Mouse (Mus musculus) midbrain, embryonic 14.5 days (tissue): ENCODE data around the gene Adgrb3. TPM values are rescaled to one million over a fixed set of nuclear protein-coding genes. Genes with fewer than 3 reads are reported as not detected.

Experiments used
- ATAC-seq: fragments of 200-750 bp; cut with Nextera tagmentation; 2 replicates; pipeline ENCODE4 v1.8.0; 2017; ENCODE audit warnings: moderate number of reproducible peaks, moderate library complexity; ENCODE audit not compliant: low FRiP score, low TSS enrichment
- DNase-seq: peaks from one replicate; pipeline ENCODE4 v3.0.0-alpha.2; 2015
- H3K27ac ChIP-seq: fragments of 300-500 bp; sonication (generic); replicated peaks from 2 replicates; pipeline ENCODE4 v1.5.1; 2014; ENCODE audit warnings: mild to moderate bottlenecking, low read depth, low read length, moderate library complexity
- H3K27me3 ChIP-seq: fragments of 300-500 bp; sonication (generic); 2 replicates; pipeline ENCODE4 v1.6.1; 2014; ENCODE audit warnings: low read length, control low read depth, mixed read lengths; ENCODE audit not compliant: control insufficient read depth, insufficient read depth
- H3K36me3 ChIP-seq: fragments of 300-500 bp; sonication (generic); 2 replicates; pipeline ENCODE4 v1.6.1; 2014; ENCODE audit warnings: low read length, control low read depth; ENCODE audit not compliant: control insufficient read depth, insufficient read depth
- H3K4me1 ChIP-seq: fragments of 300-500 bp; sonication (generic); 2 replicates; pipeline ENCODE4 v1.6.1; 2014; ENCODE audit warnings: mild to moderate bottlenecking, antibody characterized with exemption, low read length, control low read depth; ENCODE audit not compliant: control insufficient read depth, insufficient read depth
- H3K4me2 ChIP-seq: fragments of 300-500 bp; sonication (generic); 2 replicates; pipeline ENCODE4 v1.6.1; 2014; ENCODE audit warnings: mild to moderate bottlenecking, low read length, moderate library complexity
- H3K4me3 ChIP-seq: fragments of 300-500 bp; sonication (generic); replicated peaks from 2 replicates; pipeline ENCODE4 v1.5.1; 2014; ENCODE audit warnings: low read depth, low read length
- H3K9ac ChIP-seq: fragments of 300-500 bp; sonication (generic); replicated peaks from 2 replicates; pipeline ENCODE4 v1.6.1; 2014; ENCODE audit warnings: mild to moderate bottlenecking, low read length, moderate library complexity
- H3K9me3 ChIP-seq: fragments of 300-500 bp; sonication (generic); 2 replicates; pipeline ENCODE4 v1.6.1; 2016; ENCODE audit warnings: low read length, control low read depth, mixed read lengths; ENCODE audit not compliant: control insufficient read depth
- WGBS: fragments of 180-500 bp; shearing (Covaris S2); extraction: QIAGEN DNeasy Blood & Tissue Kit; methylation state at CpG from one replicate; pipeline ENCODE4 v1.1.7; 2014; 5-methylcytosine and 5-hydroxymethylcytosine counted together
- polyA plus RNA-seq: library from polyadenylated mRNA; unstranded; fragments of >200 nt; fragmentation: Nextera tagmentation; extraction: Ambion mirVana; gene quantifications from 2 replicates; pipeline ENCODE4 v1.2.1, GENCODE M21; 2014

Gene Adgrb3
- polyA plus RNA-seq, 1 experiment from 2014 or later, result 67.6 TPM

GRCm38 (mm10) chr1:25180615-25181014, 648.9 kb downstream of the Adgrb3 start:
- no peak overlapping the region for H3K4me2 ChIP-seq
- peak; percentile 58 for DNase-seq

DNA sequence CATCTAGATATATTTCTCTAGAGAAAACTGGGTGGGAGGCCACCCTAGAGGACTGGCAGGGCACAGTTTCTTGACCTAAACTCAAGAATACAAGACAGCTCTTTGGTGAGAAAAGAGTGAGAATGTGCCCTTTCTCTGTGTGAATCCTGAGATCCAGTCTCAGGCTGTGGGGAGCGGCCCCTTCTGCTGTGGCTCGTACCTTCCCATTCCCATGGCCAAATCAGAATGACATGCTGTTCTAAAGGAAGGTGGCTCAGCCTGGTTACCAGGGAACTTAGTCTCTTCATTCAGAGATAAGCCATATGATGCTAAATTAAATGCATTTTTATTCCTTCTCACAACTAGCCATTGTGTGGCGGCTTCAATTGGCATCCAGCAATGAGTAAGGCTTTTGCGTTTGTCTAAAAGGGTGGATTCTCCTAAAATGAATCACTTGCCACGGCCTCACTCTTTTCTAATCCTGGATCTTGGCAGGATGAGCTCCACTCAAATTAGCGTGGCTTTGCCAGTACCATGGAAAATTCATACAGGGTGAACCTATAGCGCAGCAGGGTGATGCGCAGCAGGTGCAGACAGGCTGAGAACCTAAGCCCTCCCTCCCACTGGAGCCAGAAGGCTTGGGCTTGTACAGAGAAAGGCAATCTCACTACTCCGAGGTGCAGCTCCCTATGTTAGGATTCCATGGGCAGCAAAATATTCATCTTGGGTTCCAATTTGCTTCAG, 649.5 kb downstream of the Adgrb3 start:
- Histone ChIP-seq H3K27me3 (no peaks in the 10 kb centered on the region), H3K36me3 (no peaks in the 10 kb centered on the region), H3K4me2 (no peak overlapping the region), H3K4me1 (peaks cover 28% of the 10 kb centered on the region), H3K4me3 (no peak overlapping the region), H3K27ac (peak overlapping the region; percentile 72), H3K9me3 (no peaks in the 10 kb centered on the region), H3K9ac (no peak overlapping the region)
- DNase-seq, result peak; percentile 66
- ATAC-seq, result peak; percentile 65
- WGBS, result 10% methylated on average over 9 of the region's 9 CpGs

More at GRCm38 (mm10) chr1:25180615-25181014, 648.9 kb downstream of the Adgrb3 start:
- H3K27me3 ChIP-seq, result no peaks in the 10 kb centered on the region
- H3K4me3 ChIP-seq, result no peak overlapping the region
- H3K9ac ChIP-seq, result no peak overlapping the region
- ATAC-seq, result peak; percentile 34
- H3K27ac ChIP-seq, result peak overlapping the region; percentile 72
- H3K9me3 ChIP-seq, result no peaks in the 10 kb centered on the region
- WGBS, result 8% methylated on average over 6 of the region's 6 CpGs
- H3K36me3 ChIP-seq, result no peaks in the 10 kb centered on the region
- peaks cover 28% of the 10 kb centered on the region for H3K4me1 ChIP-seq

DNA sequence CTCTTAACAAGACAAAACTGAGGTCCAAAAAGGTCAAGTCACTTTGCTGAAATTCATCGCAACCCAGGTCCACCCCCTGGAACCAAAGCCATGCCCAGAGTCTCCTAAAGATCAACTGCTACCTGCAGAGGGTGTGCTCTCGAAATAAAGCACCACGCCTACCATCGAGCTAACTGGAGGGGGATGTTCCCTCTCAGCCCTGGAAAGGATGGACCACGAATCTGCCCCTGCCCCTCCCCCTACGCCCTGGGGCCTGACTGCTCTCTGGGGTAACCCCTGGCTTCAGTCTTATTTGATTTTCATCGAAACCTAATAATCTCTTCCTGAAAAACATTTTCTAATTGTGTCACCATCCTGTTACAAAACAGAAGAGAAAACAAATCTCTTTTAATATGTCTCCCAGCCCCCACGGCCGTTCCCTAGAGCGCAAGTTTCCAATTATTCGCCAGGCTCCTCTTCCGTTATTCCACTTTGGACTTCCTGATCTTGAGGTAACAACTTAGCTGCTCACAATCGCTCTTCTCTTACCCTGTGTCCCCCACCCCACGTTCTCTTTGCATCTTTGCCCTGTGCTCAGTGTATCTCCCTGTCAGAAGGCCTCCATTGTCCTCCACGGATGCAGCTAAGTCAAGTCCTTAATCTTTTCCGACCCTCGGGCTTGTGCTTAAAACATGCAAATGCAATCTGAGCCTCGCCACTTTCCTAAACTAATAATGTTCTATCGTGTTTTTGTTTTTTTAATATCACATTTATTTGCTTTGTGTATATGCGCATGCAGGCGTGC, 651.0 kb downstream of the Adgrb3 start:
- Histone ChIP-seq H3K27ac (peak overlapping the region; percentile 64), H3K36me3 (no peaks in the 10 kb centered on the region), H3K27me3 (no peaks in the 10 kb centered on the region), H3K4me1 (peaks cover 28% of the 10 kb centered on the region), H3K4me2 (peak overlapping the region; percentile 28), H3K9ac (no peak overlapping the region), H3K9me3 (no peaks in the 10 kb centered on the region), H3K4me3 (no peak overlapping the region)
- ATAC-seq, result peak; percentile 49; the same call in 1 of the 2 replicates
- peak; percentile 66 for DNase-seq
- WGBS, result 21% methylated on average over 21 of the region's 21 CpGs

DNA sequence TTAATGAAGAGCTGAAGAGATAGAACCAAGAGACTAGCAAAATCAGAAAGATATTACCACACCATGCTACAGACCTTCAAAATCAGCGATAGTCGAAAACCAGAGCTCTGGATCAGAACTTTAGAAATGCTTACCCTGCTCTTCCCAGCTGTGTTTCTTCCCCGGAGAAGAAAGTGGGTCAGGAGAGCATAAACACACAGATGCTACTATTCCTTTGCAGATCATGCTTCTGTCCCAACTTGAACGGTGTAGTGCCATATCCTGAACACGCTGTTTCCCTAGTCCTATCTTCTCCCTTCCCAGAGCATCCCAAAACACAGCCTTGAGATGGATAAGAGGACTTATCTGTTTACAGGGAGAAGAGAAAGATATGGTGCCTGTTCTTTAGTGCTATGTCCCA, 662.4 kb downstream of the Adgrb3 start:
- Histone ChIP-seq H3K9ac (no peak overlapping the region), H3K36me3 (no peaks in the 10 kb centered on the region), H3K4me3 (no peak overlapping the region), H3K4me1 (peaks cover 13% of the 10 kb centered on the region; the same call in 1 of the 2 replicates), H3K4me2 (no peak overlapping the region), H3K27ac (no peak overlapping the region), H3K9me3 (no peaks in the 10 kb centered on the region), H3K27me3 (no peaks in the 10 kb centered on the region)
- WGBS, result 96% methylated on average over 5 of the region's 5 CpGs
- no peak for DNase-seq
- no peak for ATAC-seq

GRCm38 (mm10) chr1:25166036-25166796, 663.3 kb downstream of the Adgrb3 start:
- Histone ChIP-seq H3K36me3 (no peaks in the 10 kb centered on the region), H3K4me1 (peaks cover 13% of the 10 kb centered on the region; the same call in 1 of the 2 replicates), H3K9ac (peak overlapping the region; percentile 31; the same call in 1 of the 2 replicates), H3K27ac (0 out of 2 replicates have a peak overlapping the region, but pooled peaks have one; percentile 16), H3K4me2 (peak overlapping the region; percentile 9; the same call in 1 of the 2 replicates), H3K4me3 (no peak overlapping the region), H3K27me3 (no peaks in the 10 kb centered on the region), H3K9me3 (no peaks in the 10 kb centered on the region)
- DNase-seq (peak; percentile 62), ATAC-seq (no peak)
- 25% methylated on average over 11 of the region's 11 CpGs for WGBS

DNA sequence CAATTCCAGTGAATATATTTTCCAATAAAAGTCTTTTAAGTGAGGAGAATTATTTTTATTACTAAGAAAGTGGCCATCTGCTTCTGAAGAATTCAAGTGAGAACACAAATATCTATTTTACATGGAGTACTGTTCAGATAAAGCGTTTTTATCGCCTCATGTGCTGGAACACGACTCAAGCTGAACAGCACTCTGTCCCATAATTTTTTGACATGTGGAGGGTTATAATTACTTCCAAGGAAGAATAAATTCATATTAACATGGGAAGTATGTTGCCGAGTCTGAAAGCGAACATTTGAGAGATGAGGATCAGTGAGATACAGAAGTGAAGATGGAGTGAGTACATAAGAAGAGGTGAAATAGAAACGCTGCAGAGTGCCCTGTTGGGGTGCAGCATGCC, 665.9 kb downstream of the Adgrb3 start:
- H3K4me1 ChIP-seq, result peaks cover 13% of the 10 kb centered on the region; the same call in 1 of the 2 replicates
- no peak for DNase-seq
- ATAC-seq, result no peak
- no peak overlapping the region for H3K9ac ChIP-seq
- H3K36me3 ChIP-seq, result no peaks in the 10 kb centered on the region
- no peaks in the 10 kb centered on the region for H3K9me3 ChIP-seq
- no peak overlapping the region for H3K4me2 ChIP-seq
- WGBS, result 86% methylated on average over 6 of the region's 6 CpGs
- no peak overlapping the region for H3K27ac ChIP-seq
- no peaks in the 10 kb centered on the region for H3K27me3 ChIP-seq
- H3K4me3 ChIP-seq, result no peak overlapping the region

DNA sequence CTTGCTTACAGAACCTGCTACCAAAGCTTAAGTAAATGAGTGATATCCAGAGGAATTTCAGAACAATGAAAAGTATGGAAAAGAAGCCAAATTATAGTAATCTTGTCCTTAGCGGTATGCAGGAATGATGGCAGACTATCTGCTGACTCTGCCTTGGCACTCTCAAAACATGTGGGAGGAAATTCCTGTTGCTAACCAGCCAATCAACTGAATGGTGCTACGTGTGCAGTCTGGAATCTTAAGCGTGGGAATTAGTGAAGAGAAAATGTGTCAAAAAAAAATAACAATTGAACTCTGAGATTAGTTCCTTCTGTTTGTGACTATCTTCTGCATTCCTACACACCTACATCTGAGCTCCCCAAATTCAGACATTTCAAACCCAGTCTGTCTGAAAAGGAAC, 683.3 kb downstream of the Adgrb3 start:
- Histone ChIP-seq H3K4me2 (no peak overlapping the region), H3K27me3 (no peaks in the 10 kb centered on the region), H3K36me3 (no peaks in the 10 kb centered on the region), H3K4me3 (no peak overlapping the region), H3K27ac (no peak overlapping the region), H3K4me1 (no peaks in the 10 kb centered on the region), H3K9ac (no peak overlapping the region), H3K9me3 (no peaks in the 10 kb centered on the region)
- ATAC-seq (no peak), DNase-seq (no peak)
- 86% methylated on average over 3 of the region's 3 CpGs for WGBS

- H3K27me3 ChIP-seq, result no peaks in the 10 kb centered on the region
- 47% methylated on average over 4 of the region's 4 CpGs for WGBS
- DNase-seq (no peak), ATAC-seq (no peak)
- H3K4me1 ChIP-seq, result no peaks in the 10 kb centered on the region
- no peak overlapping the region for H3K4me3 ChIP-seq
- H3K9me3 ChIP-seq, result no peaks in the 10 kb centered on the region
- H3K4me2 ChIP-seq, result no peak overlapping the region
- no peak overlapping the region for H3K9ac ChIP-seq
- H3K27ac ChIP-seq, result no peak overlapping the region
- H3K36me3 ChIP-seq, result no peaks in the 10 kb centered on the region
Observed at GRCm38 (mm10) chr1:25132150-25132824, 697.2 kb downstream of the Adgrb3 start.
